Mouse (Mus musculus) brain, adult 2 months (tissue): ENCODE results near the gene Alox5ap.

Source experiments
- DNase-seq: peaks from one replicate; pipeline ENCODE4 v3.0.0; 2011; ENCODE audit warnings: low read depth, low spot score

Gene Alox5ap

GRCm38 (mm10) chr5:149259093-149259492, 5.5 kb upstream of the Alox5ap start:
- DNase-seq, result peak; percentile 46

GRCm38 (mm10) chr5:149261449-149261848, 3.1 kb upstream of the Alox5ap start:
- no peak for DNase-seq

GRCm38 (mm10) chr5:149261866-149262265, 2.7 kb upstream of the Alox5ap start:
- DNase-seq, result no peak

DNA sequence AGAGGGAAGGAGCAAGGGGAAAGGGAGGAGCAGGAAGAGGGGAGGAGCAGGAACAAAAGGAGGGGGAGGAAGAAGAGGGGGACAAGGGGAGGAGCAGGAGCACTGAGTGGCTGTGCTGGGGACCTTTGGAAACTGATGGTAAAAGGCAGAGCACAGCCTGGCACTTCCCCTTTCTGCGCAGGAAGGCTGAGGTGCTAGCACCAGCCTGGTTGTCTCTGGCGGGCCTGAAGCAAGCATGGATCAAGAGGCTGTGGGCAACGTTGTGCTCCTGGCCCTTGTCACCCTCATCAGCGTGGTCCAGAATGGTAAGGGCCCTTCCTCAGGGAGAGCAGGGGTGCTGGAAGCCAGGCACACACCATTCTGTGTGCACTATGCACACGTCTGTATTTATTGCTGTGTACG, 312 bp downstream of the Alox5ap start:
- no peak for DNase-seq

DNA sequence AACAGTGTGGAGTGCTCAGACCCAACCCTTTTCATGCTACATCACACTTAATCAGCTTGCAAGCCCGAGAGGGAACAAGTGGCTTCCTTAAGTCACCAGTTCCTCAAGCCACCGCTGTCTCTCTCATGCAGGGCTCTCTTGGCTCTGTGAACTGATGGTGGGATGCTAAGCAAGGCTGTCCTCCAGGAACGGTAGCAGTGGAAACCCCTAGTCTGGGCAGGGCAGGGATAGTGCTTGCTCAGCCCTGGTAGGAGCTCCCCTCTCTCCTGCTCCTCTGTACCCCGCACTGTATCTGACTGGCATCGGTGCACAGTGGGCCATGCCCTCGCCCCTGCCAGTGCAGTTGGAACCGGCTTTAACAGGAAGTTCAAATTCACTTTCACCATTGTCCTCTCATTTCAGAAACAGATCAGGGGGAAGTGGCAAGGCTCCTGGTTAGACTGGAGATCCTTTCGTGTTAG, 2.2 kb downstream of the Alox5ap start:
- no peak for DNase-seq

- no peak for DNase-seq
Observed at GRCm38 (mm10) chr5:149267493-149267892, 2.9 kb downstream of the Alox5ap start.

DNA sequence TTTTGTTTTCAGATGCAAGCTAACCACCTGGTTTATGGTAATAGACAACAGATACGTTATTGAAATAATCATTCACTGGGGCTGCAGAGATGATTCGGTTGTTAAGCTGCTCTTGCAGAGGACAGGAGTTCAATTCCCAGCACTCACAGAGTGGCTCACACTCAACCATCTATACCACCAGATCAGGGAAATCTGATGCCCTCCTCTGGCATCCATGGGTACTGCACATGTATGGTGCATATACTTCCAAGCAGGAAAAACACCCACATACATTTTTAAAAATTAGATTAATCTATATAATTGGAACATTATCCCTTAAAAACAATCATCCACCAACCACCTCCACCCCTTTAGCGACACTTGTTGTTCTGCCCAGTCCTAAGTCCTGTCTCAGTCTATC, 6.7 kb downstream of the Alox5ap start:
- DNase-seq, result no peak

DNA sequence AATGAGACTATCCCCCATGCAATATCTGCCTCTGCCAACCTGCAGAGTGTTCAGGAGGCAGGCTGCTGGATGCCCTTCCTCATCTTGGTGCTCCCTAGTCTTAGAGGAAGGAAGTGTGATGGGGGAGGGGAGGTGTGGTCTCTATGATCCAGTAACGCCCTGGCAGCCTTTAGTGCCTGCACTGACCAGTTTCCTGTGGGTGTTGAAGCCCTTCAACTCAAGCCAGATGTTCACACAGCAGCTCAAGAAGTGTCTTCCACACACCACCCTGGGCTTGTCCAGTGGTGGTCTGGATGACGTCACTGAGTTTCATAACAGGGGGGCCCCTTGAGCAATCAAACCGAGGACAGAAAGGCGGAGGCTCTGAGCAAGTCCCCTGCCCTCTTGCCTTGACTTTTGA, 8.0 kb downstream of the Alox5ap start:
- DNase-seq, result peak; percentile 37

DNA sequence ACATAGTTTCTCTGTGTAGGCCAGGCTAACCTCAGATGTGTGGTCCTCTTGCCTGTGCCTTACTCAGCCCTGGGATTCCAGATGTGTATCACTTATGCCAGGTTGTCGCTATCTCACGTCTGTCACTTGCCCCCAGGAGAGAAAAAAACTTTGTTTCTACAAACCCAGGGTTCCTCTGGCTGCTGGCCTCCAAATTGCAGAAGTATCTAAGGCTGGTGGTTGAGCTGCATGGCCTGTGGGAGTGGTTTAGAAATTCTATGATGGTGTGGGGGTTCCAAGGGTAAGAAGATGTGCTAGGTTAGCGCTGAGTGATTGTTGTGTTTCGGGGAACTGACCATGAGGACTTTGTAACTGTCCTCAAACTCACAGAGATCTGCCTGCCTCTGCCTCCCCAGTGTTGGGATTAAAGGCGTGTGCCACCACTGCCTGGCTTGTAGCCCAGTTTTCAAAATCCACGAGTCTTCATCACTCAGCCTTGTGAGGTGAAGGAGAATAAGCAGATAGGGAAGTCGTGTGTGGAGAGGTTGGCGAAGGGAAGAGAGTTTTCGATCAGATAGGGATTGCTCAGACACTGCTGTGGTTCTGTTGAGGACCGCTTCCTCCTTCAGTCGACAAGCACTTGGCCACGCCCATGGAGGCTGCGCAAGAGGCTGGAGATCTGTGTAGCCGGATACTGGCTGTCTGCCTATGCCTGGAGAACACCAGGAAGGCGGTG, 10.0 kb downstream of the Alox5ap start:
- no peak for DNase-seq

- no peak for DNase-seq
Observed at GRCm38 (mm10) chr5:149275105-149275494, 10.5 kb downstream of the Alox5ap start.

GRCm38 (mm10) chr5:149277529-149277928, 13.0 kb downstream of the Alox5ap start:
- DNase-seq, result no peak

GRCm38 (mm10) chr5:149279273-149279844, 14.8 kb downstream of the Alox5ap start:
- DNase-seq, result peak; percentile 89

GRCm38 (mm10) chr5:149283009-149283408, 18.4 kb downstream of the Alox5ap start:
- no peak for DNase-seq

- DNase-seq, result no peak
Observed at GRCm38 (mm10) chr5:149283821-149284220, 19.3 kb downstream of the Alox5ap start.

- peak; percentile 31 for DNase-seq
Observed at GRCm38 (mm10) chr5:149286021-149286420, 21.5 kb downstream of the Alox5ap start.

GRCm38 (mm10) chr5:149287148-149288038, 22.8 kb downstream of the Alox5ap start:
- peak; percentile 75 for DNase-seq

GRCm38 (mm10) chr5:149291266-149291665, 26.7 kb downstream of the Alox5ap start:
- no peak for DNase-seq

- DNase-seq, result peak; percentile 80
Observed at GRCm38 (mm10) chr5:149293071-149293470, 28.5 kb downstream of the Alox5ap start.

DNA sequence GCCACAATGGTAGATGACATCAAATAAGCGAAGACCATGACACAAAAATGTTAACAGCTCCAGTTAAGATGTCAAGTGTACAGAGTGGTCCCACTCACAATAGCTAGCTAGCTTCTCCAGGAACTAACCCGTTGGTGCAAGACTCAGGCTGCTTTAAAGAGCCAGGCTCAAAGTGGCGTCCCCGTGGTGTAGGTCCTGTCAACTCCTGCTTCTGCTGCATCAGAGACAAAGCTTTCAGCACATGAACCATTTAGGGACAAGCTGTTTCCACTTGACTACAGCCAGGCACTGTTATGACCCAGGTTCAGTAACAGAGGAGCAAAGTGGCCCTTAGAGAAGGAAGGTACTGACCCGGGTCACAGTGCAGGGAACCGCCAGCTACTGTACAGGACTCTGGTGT, 32.2 kb downstream of the Alox5ap start:
- DNase-seq, result no peak

DNA sequence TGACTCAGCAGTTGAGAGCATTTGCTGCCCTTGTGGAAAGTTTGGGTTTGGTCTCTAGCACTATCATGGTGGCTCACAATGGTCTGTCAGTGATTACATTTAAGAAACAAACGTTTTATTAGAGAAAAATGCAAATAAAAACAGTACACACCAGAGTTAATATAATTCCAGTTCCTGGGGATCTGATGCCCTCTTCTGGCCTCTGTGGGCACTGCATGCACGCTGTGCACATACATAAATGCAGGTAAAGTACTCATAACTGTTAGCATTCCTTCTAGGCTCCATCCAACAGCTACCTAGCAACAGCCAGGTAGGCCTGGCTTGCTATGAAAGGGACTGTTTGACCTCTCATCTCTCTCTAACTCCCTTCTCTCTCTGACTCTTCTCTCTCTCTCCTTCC, 32.9 kb downstream of the Alox5ap start:
- DNase-seq, result no peak

- no peak for DNase-seq
Observed at GRCm38 (mm10) chr5:149298234-149298633, 33.7 kb downstream of the Alox5ap start.

DNA sequence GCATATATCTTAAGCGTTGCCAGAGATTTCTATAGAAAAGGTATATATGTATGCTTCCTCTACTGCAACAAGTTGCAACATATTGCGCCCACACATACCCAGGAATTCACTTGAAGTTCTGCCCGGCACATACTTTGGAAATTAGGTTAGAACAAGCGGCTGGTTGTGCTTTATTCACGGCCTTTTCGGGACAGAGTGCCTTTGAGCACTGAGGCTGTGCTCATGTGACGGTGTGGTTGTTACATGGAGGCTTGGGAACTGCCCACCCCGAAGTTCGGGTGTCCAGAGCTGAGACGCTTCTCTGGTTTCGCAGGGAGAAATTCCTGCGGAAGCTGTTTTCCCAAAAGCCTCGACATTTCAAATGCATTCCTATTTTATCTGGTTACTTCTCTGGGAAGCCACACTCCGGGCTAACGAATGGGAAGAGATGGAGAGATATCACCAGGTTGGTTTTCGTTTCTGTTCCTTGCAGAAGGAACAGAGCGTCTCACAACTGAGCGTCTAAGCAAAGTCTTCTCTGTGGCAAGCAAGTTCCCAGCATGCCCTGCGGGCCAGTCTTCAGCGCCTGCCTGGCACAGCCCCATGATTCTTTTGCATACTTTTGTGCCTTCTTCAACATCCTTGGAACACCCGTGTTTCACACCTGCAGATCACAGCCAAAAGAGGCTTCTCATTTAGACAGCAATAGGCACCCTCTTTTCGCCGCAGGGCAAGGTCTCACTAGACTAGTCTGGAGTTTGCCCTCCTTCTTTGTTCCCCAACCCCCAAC, 48.5 kb downstream of the Alox5ap start:
- DNase-seq, result peak; percentile 73
